Mouse (Mus musculus): ENCODE measurements around the gene Get4. TPM values are rescaled to one million over a fixed set of nuclear protein-coding genes. Genes with fewer than 3 reads are reported as not detected.

Get4 gene
- total and polyA plus RNA-seq, 3 experiments = 22.3 to 68.0 (median 37.3) TPM

GRCm38 (mm10) chr5:139288591-139288990, 36.5 kb downstream of the Get4 start:
- no peak for DNase-seq (ENCODE audit: low spot score)
- Histone ChIP-seq H3K4me3 (ENCODE audit: low read depth, low read length) (no peak overlapping the region), H3K27me3 (ENCODE audit: insufficient read depth, low read length) (peaks cover 30% of the 10 kb centered on the region), H3K4me1 (ENCODE audit: insufficient read depth, low read depth, low read length) (peaks cover 60% of the 10 kb centered on the region), H3K36me3 (replicated peaks) (no peaks in the 10 kb centered on the region), H3K9me3 (replicated peaks) (no peaks in the 10 kb centered on the region)
- no peak for TF ChIP-seq GATA1 (IDR thresholded peaks at IDR 0.05; ENCODE audit: borderline replicate concordance, low read length)
- no peak for TF ChIP-seq GATA2 (IDR thresholded peaks at IDR 0.05; ENCODE audit: borderline replicate concordance, low read depth, low read length)
- TF ChIP-seq POLR2AphosphoS5 (IDR thresholded peaks at IDR 0.05; ENCODE audit: insufficient replicate concordance, low read depth, low read length) = no peak
- TF ChIP-seq TAL1 (conservative IDR thresholded peaks at IDR 0.05; ENCODE audit: low read depth, low read length) = no peak
- no peak for TF ChIP-seq CTCF (IDR thresholded peaks at IDR 0.05; ENCODE audit: low read depth, low read length)
- no peak for ATAC-seq (ENCODE audit: extremely low read depth, insufficient number of reproducible peaks, low FRiP score, poor library complexity, severe bottlenecking)

DNA sequence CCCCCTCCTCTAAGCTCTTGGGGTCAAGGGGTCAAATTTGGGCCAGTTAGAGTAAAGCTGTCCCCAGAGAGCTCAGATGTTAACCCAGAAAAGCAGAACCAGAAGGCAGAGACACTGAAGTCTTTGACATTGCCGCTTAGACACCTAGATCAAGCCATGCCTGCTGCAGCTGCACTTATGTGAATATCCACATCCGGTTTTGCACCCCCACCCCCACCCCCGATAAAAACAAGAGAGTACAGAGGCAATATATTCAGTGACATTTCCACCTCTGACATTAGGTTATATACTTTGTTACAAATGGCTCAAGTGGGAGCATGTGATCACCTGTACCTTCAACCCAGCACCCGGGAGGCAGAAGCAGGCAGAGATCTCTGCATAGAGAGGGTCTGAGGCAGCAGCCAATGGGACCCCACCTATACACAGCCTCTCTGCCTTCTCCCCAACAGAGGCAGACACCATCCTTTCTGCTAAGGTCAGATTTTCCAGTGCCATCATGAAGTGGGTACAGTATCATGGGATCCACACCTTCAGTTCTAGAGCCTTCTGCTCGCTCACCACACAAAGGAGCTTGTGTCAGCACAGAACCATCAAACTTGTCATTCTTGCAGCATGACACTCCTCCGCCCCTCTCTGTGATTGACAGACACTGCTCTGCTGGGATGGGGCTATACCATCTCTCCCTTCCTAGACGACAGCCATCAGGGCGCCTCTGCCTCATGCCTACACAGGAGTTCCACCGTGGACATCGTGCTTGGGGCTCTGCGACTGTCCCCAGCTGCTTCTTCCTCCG, 38.5 kb downstream of the Get4 start:
- no peak for DNase-seq (ENCODE audit: low spot score)
- H3K9me3 ChIP-seq (replicated peaks) = peaks cover 5% of the 10 kb centered on the region
- H3K36me3 ChIP-seq (replicated peaks) = no peaks in the 10 kb centered on the region
- peaks cover 31% of the 10 kb centered on the region for H3K27me3 ChIP-seq (ENCODE audit: insufficient read depth, low read length)
- peaks cover 49% of the 10 kb centered on the region for H3K4me1 ChIP-seq (ENCODE audit: insufficient read depth, low read depth, low read length)
- TF ChIP-seq GATA2 (IDR thresholded peaks at IDR 0.05; ENCODE audit: borderline replicate concordance, low read depth, low read length) (no peak), TAL1 (conservative IDR thresholded peaks at IDR 0.05; ENCODE audit: low read depth, low read length) (no peak), POLR2AphosphoS5 (IDR thresholded peaks at IDR 0.05; ENCODE audit: insufficient replicate concordance, low read depth, low read length) (no peak), GATA1 (IDR thresholded peaks at IDR 0.05; ENCODE audit: borderline replicate concordance, low read length) (no peak), CTCF (IDR thresholded peaks at IDR 0.05; ENCODE audit: low read depth, low read length) (no peak)
- ATAC-seq (ENCODE audit: extremely low read depth, insufficient number of reproducible peaks, low FRiP score, poor library complexity, severe bottlenecking) = no peak
- H3K4me3 ChIP-seq (ENCODE audit: low read depth, low read length) = no peak overlapping the region

DNA sequence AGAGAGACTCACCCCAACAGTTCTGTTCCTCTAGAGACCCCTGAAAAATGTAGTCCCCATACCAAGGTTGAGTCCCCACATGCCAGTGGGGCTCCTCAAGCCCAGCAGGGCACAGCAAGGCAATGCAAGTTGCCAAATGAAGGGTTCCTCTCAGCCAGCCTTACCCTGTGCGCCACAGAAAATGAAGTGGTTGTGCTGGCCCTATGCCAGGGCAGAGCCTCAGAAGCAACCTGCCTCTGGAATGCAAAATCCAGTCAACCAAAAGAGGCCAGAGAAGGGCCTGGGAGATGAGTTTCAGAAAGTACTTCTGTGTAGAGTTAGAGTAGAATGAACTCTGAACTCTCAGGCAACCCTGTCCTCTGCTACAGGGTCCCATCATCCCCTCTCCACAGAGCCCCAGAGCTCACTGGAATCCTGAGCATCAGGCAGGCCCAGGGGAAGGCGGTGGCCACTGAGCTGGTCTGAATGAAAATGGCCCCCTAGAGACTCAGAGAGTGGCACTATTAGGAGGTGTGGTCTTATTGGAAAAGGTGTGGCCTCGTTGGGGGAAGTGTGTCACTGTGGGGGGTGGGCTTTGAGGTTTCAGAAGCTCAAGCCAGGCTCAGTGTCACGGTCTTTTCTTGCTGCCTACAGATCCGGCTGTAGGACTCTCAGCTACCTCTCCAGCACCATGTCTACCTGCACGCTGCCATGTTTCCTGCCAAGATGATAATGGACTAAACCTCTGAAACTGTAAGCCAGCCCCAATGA, 39.9 kb downstream of the Get4 start:
- Histone ChIP-seq H3K4me1 (ENCODE audit: insufficient read depth, low read depth, low read length) (peaks cover 36% of the 10 kb centered on the region), H3K9me3 (replicated peaks) (peaks cover 5% of the 10 kb centered on the region), H3K27me3 (ENCODE audit: insufficient read depth, low read length) (peaks cover 31% of the 10 kb centered on the region), H3K4me3 (ENCODE audit: low read depth, low read length) (no peak overlapping the region), H3K36me3 (replicated peaks) (no peaks in the 10 kb centered on the region)
- TF ChIP-seq TAL1 (conservative IDR thresholded peaks at IDR 0.05; ENCODE audit: low read depth, low read length) = no peak
- no peak for ATAC-seq (ENCODE audit: extremely low read depth, insufficient number of reproducible peaks, low FRiP score, poor library complexity, severe bottlenecking)
- no peak for DNase-seq (ENCODE audit: low spot score)

DNA sequence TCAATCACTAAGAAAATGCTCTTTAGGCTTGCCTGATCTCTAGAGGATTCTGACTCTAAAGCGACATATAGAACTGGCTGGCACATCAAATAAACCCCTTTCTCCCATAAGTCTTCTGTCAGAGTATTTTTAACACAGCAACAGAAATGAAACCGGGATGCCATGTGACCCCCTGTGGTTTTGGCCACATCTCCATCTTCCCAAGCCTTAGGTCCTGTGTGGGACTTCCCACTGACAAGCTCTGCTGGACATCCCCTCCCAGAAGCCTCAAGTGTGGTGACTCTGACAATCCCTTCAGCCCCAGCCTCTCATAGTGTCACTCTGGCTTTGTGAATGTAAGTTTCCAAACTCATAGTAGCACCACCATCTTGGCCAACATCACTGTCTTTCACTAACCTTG, 42.0 kb downstream of the Get4 start:
- Histone ChIP-seq H3K36me3 (replicated peaks) (no peaks in the 10 kb centered on the region), H3K9me3 (replicated peaks) (peaks cover 5% of the 10 kb centered on the region), H3K4me3 (ENCODE audit: low read depth, low read length) (no peak overlapping the region), H3K27me3 (ENCODE audit: insufficient read depth, low read length) (peaks cover 40% of the 10 kb centered on the region), H3K4me1 (ENCODE audit: insufficient read depth, low read depth, low read length) (peaks cover 35% of the 10 kb centered on the region)
- ATAC-seq (ENCODE audit: extremely low read depth, insufficient number of reproducible peaks, low FRiP score, poor library complexity, severe bottlenecking) = no peak
- no peak for DNase-seq (ENCODE audit: low spot score)
- no peak for TF ChIP-seq GATA2 (IDR thresholded peaks at IDR 0.05; ENCODE audit: borderline replicate concordance, low read depth, low read length)
- no peak for TF ChIP-seq CTCF (IDR thresholded peaks at IDR 0.05; ENCODE audit: low read depth, low read length)
- TF ChIP-seq GATA1 (IDR thresholded peaks at IDR 0.05; ENCODE audit: borderline replicate concordance, low read length) = no peak
- TF ChIP-seq POLR2AphosphoS5 (IDR thresholded peaks at IDR 0.05; ENCODE audit: insufficient replicate concordance, low read depth, low read length) = no peak
- TF ChIP-seq TAL1 (conservative IDR thresholded peaks at IDR 0.05; ENCODE audit: low read depth, low read length) = no peak

DNA sequence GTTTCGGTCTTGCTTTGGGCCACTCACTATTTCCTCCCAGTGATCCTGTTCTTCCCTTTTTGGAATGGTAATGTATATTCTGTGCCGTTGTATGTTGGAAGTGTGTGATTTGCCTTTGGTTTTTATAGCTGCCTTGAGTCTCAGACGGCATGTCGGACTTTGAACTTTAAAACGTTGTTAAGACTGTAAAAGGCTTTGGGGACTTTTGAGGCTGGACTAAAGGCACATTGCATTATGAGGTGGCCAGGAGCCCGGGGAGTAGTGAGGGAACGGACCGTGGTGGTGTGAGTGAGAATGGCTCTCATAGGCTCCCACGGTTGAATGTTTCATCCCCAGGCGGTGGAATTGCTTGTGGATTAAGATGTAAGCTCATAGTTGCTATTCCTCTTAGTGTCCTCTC, 45.0 kb downstream of the Get4 start:
- no peak for TF ChIP-seq GATA2 (IDR thresholded peaks at IDR 0.05; ENCODE audit: borderline replicate concordance, low read depth, low read length)
- TF ChIP-seq TAL1 (conservative IDR thresholded peaks at IDR 0.05; ENCODE audit: low read depth, low read length) = no peak
- TF ChIP-seq GATA1 (IDR thresholded peaks at IDR 0.05; ENCODE audit: borderline replicate concordance, low read length) = no peak
- TF ChIP-seq CTCF (IDR thresholded peaks at IDR 0.05; ENCODE audit: low read depth, low read length) = no peak
- no peak for TF ChIP-seq POLR2AphosphoS5 (IDR thresholded peaks at IDR 0.05; ENCODE audit: insufficient replicate concordance, low read depth, low read length)
- no peak overlapping the region for H3K4me3 ChIP-seq (ENCODE audit: low read depth, low read length)
- no peaks in the 10 kb centered on the region for H3K36me3 ChIP-seq (replicated peaks)
- H3K4me1 ChIP-seq (ENCODE audit: insufficient read depth, low read depth, low read length) = peaks cover 38% of the 10 kb centered on the region
- DNase-seq (ENCODE audit: low spot score) = no peak
- H3K27me3 ChIP-seq (ENCODE audit: insufficient read depth, low read length) = peaks cover 47% of the 10 kb centered on the region
- ATAC-seq (ENCODE audit: extremely low read depth, insufficient number of reproducible peaks, low FRiP score, poor library complexity, severe bottlenecking) = no peak
- H3K9me3 ChIP-seq (replicated peaks) = peaks cover 5% of the 10 kb centered on the region

- no peak for TF ChIP-seq GATA2 (IDR thresholded peaks at IDR 0.05; ENCODE audit: borderline replicate concordance, low read depth, low read length)
- TF ChIP-seq GATA1 (IDR thresholded peaks at IDR 0.05; ENCODE audit: borderline replicate concordance, low read length) = no peak
- no peak for TF ChIP-seq POLR2AphosphoS5 (IDR thresholded peaks at IDR 0.05; ENCODE audit: insufficient replicate concordance, low read depth, low read length)
- no peak for TF ChIP-seq CTCF (IDR thresholded peaks at IDR 0.05; ENCODE audit: low read depth, low read length)
- TF ChIP-seq TAL1 (conservative IDR thresholded peaks at IDR 0.05; ENCODE audit: low read depth, low read length) = no peak
- no peak overlapping the region for H3K4me3 ChIP-seq (ENCODE audit: low read depth, low read length)
- H3K27me3 ChIP-seq (ENCODE audit: insufficient read depth, low read length) = peaks cover 44% of the 10 kb centered on the region
- peaks cover 5% of the 10 kb centered on the region for H3K9me3 ChIP-seq (replicated peaks)
- no peak for ATAC-seq (ENCODE audit: extremely low read depth, insufficient number of reproducible peaks, low FRiP score, poor library complexity, severe bottlenecking)
- no peaks in the 10 kb centered on the region for H3K36me3 ChIP-seq (replicated peaks)
- H3K4me1 ChIP-seq (ENCODE audit: insufficient read depth, low read depth, low read length) = peaks cover 35% of the 10 kb centered on the region
- no peak for DNase-seq (ENCODE audit: low spot score)
These were observed 45.6 kb downstream of the Get4 start for GRCm38 (mm10) chr5:139297745-139298144.
